Mouse (Mus musculus): ENCODE measurements around the gene Ptk7. TPM values are rescaled to one million over a fixed set of nuclear protein-coding genes. Genes with fewer than 3 reads are reported as not detected.
A peak's percentile ranks its signal among the peaks of the same experiment; 100 is the strongest.

The Ptk7 gene
- polyA plus RNA-seq, 1 experiment = 6.5 TPM

GRCm38 (mm10) chr17:46549193-46549592, 80.1 kb downstream of the Ptk7 start:
- TF ChIP-seq POLR2A (IDR thresholded peaks at IDR 0.05; ENCODE audit: extremely low read depth, insufficient read depth, low read length) = no peak
- TF ChIP-seq CTCF (IDR thresholded peaks at IDR 0.05; ENCODE audit: extremely low read depth, insufficient read depth, low read length) = peak; percentile 39
- H3K4me3 ChIP-seq (ENCODE audit: insufficient read depth, low read length) = no peak overlapping the region
- H3K27ac ChIP-seq (ENCODE audit: insufficient read depth, low read length) = no peak overlapping the region
- peaks cover 3% of the 10 kb centered on the region; the same call in 1 of the 2 replicates for H3K4me1 ChIP-seq (ENCODE audit: control insufficient read depth, insufficient read depth, low read length)

GRCm38 (mm10) chr17:46548741-46549140, 80.6 kb downstream of the Ptk7 start:
- H3K27ac ChIP-seq (ENCODE audit: insufficient read depth, low read length) = no peak overlapping the region
- H3K4me3 ChIP-seq (ENCODE audit: insufficient read depth, low read length) = no peak overlapping the region

GRCm38 (mm10) chr17:46547923-46548322, 81.4 kb downstream of the Ptk7 start:
- no peak overlapping the region for H3K4me3 ChIP-seq (ENCODE audit: insufficient read depth, low read length)
- no peak overlapping the region for H3K27ac ChIP-seq (ENCODE audit: insufficient read depth, low read length)
- H3K4me1 ChIP-seq (ENCODE audit: control insufficient read depth, insufficient read depth, low read length) = peaks cover 4% of the 10 kb centered on the region; the same call in 1 of the 2 replicates
- TF ChIP-seq POLR2A (IDR thresholded peaks at IDR 0.05; ENCODE audit: extremely low read depth, insufficient read depth, low read length) (no peak), CTCF (IDR thresholded peaks at IDR 0.05; ENCODE audit: extremely low read depth, insufficient read depth, low read length) (no peak)

More at GRCm38 (mm10) chr17:46548741-46549140, 80.6 kb downstream of the Ptk7 start:
- TF ChIP-seq POLR2A (IDR thresholded peaks at IDR 0.05; ENCODE audit: extremely low read depth, insufficient read depth, low read length) = no peak
- TF ChIP-seq CTCF (IDR thresholded peaks at IDR 0.05; ENCODE audit: extremely low read depth, insufficient read depth, low read length) = no peak
- peaks cover 2% of the 10 kb centered on the region; the same call in 1 of the 2 replicates for H3K4me1 ChIP-seq (ENCODE audit: control insufficient read depth, insufficient read depth, low read length)

- Histone ChIP-seq H3K27ac (ENCODE audit: insufficient read depth, low read length) (no peak overlapping the region), H3K4me3 (ENCODE audit: insufficient read depth, low read length) (no peak overlapping the region; the same call in 1 of the 2 replicates), H3K4me1 (ENCODE audit: control insufficient read depth, insufficient read depth, low read length) (peaks cover 4% of the 10 kb centered on the region; the same call in 1 of the 2 replicates)
- TF ChIP-seq POLR2A (IDR thresholded peaks at IDR 0.05; ENCODE audit: extremely low read depth, insufficient read depth, low read length) (no peak), CTCF (IDR thresholded peaks at IDR 0.05; ENCODE audit: extremely low read depth, insufficient read depth, low read length) (no peak)
Measured at GRCm38 (mm10) chr17:46546995-46547394, 82.3 kb downstream of the Ptk7 start.

- no peak overlapping the region for H3K27ac ChIP-seq (ENCODE audit: insufficient read depth, low read length)
Measured at GRCm38 (mm10) chr17:46546591-46546990, 82.7 kb downstream of the Ptk7 start.

GRCm38 (mm10) chr17:46545813-46546564, 83.3 kb downstream of the Ptk7 start, which contains the start of gene Cul9:
Cul9 (minus strand) TSS chr17:46546388.
- no peak within 1 kb of the TSS for H3K27ac ChIP-seq (ENCODE audit: insufficient read depth, low read length)

More at GRCm38 (mm10) chr17:46546591-46546990, 82.7 kb downstream of the Ptk7 start:
- Histone ChIP-seq H3K4me3 (ENCODE audit: insufficient read depth, low read length) (peak overlapping the region; percentile 78), H3K4me1 (ENCODE audit: control insufficient read depth, insufficient read depth, low read length) (peaks cover 4% of the 10 kb centered on the region; the same call in 1 of the 2 replicates)
- TF ChIP-seq CTCF (IDR thresholded peaks at IDR 0.05; ENCODE audit: extremely low read depth, insufficient read depth, low read length) = no peak
- no peak for TF ChIP-seq POLR2A (IDR thresholded peaks at IDR 0.05; ENCODE audit: extremely low read depth, insufficient read depth, low read length)

GRCm38 (mm10) chr17:46543661-46544060, 85.6 kb downstream of the Ptk7 start:
- H3K4me3 ChIP-seq (ENCODE audit: insufficient read depth, low read length) = 0 out of 2 replicates have a peak overlapping the region, but pooled peaks have one; percentile 8
- peaks cover 4% of the 10 kb centered on the region; the same call in 1 of the 2 replicates for H3K4me1 ChIP-seq (ENCODE audit: control insufficient read depth, insufficient read depth, low read length)
- H3K27ac ChIP-seq (ENCODE audit: insufficient read depth, low read length) = no peak overlapping the region
- TF ChIP-seq CTCF (IDR thresholded peaks at IDR 0.05; ENCODE audit: extremely low read depth, insufficient read depth, low read length) = no peak
- TF ChIP-seq POLR2A (IDR thresholded peaks at IDR 0.05; ENCODE audit: extremely low read depth, insufficient read depth, low read length) = no peak

More at GRCm38 (mm10) chr17:46545813-46546564, 83.3 kb downstream of the Ptk7 start, which contains the start of gene Cul9:
- Histone ChIP-seq H3K4me3 (ENCODE audit: insufficient read depth, low read length) (peak within 1 kb of the TSS; percentile 78), H3K4me1 (ENCODE audit: control insufficient read depth, insufficient read depth, low read length) (peaks cover 4% of the 10 kb centered on the region; the same call in 1 of the 2 replicates)
- TF ChIP-seq POLR2A (IDR thresholded peaks at IDR 0.05; ENCODE audit: extremely low read depth, insufficient read depth, low read length) (peak; percentile 63; the same call in 1 of the 2 replicates), CTCF (IDR thresholded peaks at IDR 0.05; ENCODE audit: extremely low read depth, insufficient read depth, low read length) (no peak)

GRCm38 (mm10) chr17:46525579-46526307, 103.6 kb downstream of the Ptk7 start:
- Histone ChIP-seq H3K4me1 (ENCODE audit: control insufficient read depth, insufficient read depth, low read length) (no peaks in the 10 kb centered on the region), H3K4me3 (ENCODE audit: insufficient read depth, low read length) (no peak overlapping the region), H3K27ac (ENCODE audit: insufficient read depth, low read length) (no peak overlapping the region)
- TF ChIP-seq CTCF (IDR thresholded peaks at IDR 0.05; ENCODE audit: extremely low read depth, insufficient read depth, low read length) (peak; percentile 77), POLR2A (IDR thresholded peaks at IDR 0.05; ENCODE audit: extremely low read depth, insufficient read depth, low read length) (no peak)

- TF ChIP-seq POLR2A (IDR thresholded peaks at IDR 0.05; ENCODE audit: extremely low read depth, insufficient read depth, low read length) (no peak), CTCF (IDR thresholded peaks at IDR 0.05; ENCODE audit: extremely low read depth, insufficient read depth, low read length) (no peak)
- Histone ChIP-seq H3K27ac (ENCODE audit: insufficient read depth, low read length) (no peak overlapping the region), H3K4me3 (ENCODE audit: insufficient read depth, low read length) (no peak overlapping the region), H3K4me1 (ENCODE audit: control insufficient read depth, insufficient read depth, low read length) (no peaks in the 10 kb centered on the region)
Measured at GRCm38 (mm10) chr17:46525065-46525464, 104.2 kb downstream of the Ptk7 start.
